Mouse (Mus musculus) spleen, adult 2 months (tissue): ENCODE data around the gene Acvr1b. TPM values are rescaled to one million over a fixed set of nuclear protein-coding genes. Genes with fewer than 3 reads are reported as not detected.
A peak's percentile ranks its signal among the peaks of the same experiment; 100 is the strongest.

ENCODE experiments used
- DNase-seq, 2 experiments: peaks; one replicate each; pipeline versions ENCODE4 v3.0.0 to v3.0.0-alpha.2; 2012 to 2021; ENCODE audit warnings: low spot score in 2 of 2, low read depth in 1 of 2
- H3K27ac ChIP-seq: fragments of 200-500 bp; 2 replicates; pipeline ENCODE4 v1.5.1; 2012; ENCODE audit warnings: low read length, inconsistent platforms; ENCODE audit not compliant: insufficient read depth
- H3K27me3 ChIP-seq: fragments of 200-500 bp; 2 replicates; pipeline ENCODE4 v1.6.1; 2012; ENCODE audit warnings: mild to moderate bottlenecking, moderate library complexity, low read length, inconsistent platforms; ENCODE audit not compliant: control insufficient read depth, insufficient read depth
- H3K36me3 ChIP-seq: fragments of 200-500 bp; 2 replicates; pipeline ENCODE4 v1.6.1; 2012; ENCODE audit warnings: mild to moderate bottlenecking, low read length, inconsistent platforms; ENCODE audit not compliant: control insufficient read depth, insufficient read depth
- H3K4me1 ChIP-seq: fragments of 200-500 bp; 2 replicates; pipeline ENCODE4 v1.6.1; 2011; ENCODE audit warnings: inconsistent platforms; ENCODE audit not compliant: control insufficient read depth, insufficient read depth, insufficient read length
- H3K4me3 ChIP-seq: fragments of 200-500 bp; 2 replicates; pipeline ENCODE4 v1.5.1; 2011; ENCODE audit warnings: mild to moderate bottlenecking, inconsistent platforms; ENCODE audit not compliant: insufficient read depth, insufficient read length; ENCODE audit errors: extremely low read depth
- CTCF ChIP-seq: fragments of 200-500 bp; IDR thresholded peaks from 2 replicates; pipeline ENCODE4 v1.5.1; 2011; ENCODE audit warnings: mild to moderate bottlenecking, inconsistent platforms; ENCODE audit not compliant: insufficient read depth, insufficient read length, insufficient replicate concordance; ENCODE audit errors: extremely low read depth
- POLR2A ChIP-seq: fragments of 200-500 bp; IDR thresholded peaks from 2 replicates; pipeline ENCODE4 v1.6.1; 2011; ENCODE audit warnings: low read depth, low read length, inconsistent platforms
- WGBS: fragments of 180-500 bp; shearing (Covaris S2); methylation state at CpG from one replicate; pipeline ENCODE4 v1.1.7; 2018; 5-methylcytosine and 5-hydroxymethylcytosine counted together
- polyA plus RNA-seq: library from polyadenylated mRNA; depleted of rRNA; stranded (reverse); fragments of >200 nt; gene quantifications from 2 replicates; pipeline ENCODE4 v1.2.3, GENCODE M21; 2012

Acvr1b gene
- polyA plus RNA-seq, 1 experiment = 17.9 TPM

- H3K27ac ChIP-seq = no peak overlapping the region
- peaks cover 7% of the 10 kb centered on the region for H3K27me3 ChIP-seq
- H3K4me3 ChIP-seq = no peak overlapping the region
These were observed 41.8 kb upstream of the Acvr1b start for GRCm38 (mm10) chr15:101132041-101132440.

GRCm38 (mm10) chr15:101132761-101133160 is 41.1 kb upstream of the Acvr1b start:
- 49% methylated on average over 6 of the region's 6 CpGs for WGBS
- H3K4me3 ChIP-seq = no peak overlapping the region
- H3K27ac ChIP-seq = peak overlapping the region; percentile 11; the same call in 1 of the 2 replicates
- H3K4me1 ChIP-seq = peaks cover 11% of the 10 kb centered on the region; the same call in 1 of the 2 replicates
- no peak for DNase-seq
- H3K36me3 ChIP-seq = no peaks in the 10 kb centered on the region
- TF ChIP-seq POLR2A = no peak
- no peak for TF ChIP-seq CTCF
- peaks cover 7% of the 10 kb centered on the region for H3K27me3 ChIP-seq

More at GRCm38 (mm10) chr15:101132041-101132440, 41.8 kb upstream of the Acvr1b start:
- TF ChIP-seq POLR2A = no peak
- TF ChIP-seq CTCF = no peak
- Histone ChIP-seq H3K4me1 (peaks cover 11% of the 10 kb centered on the region; the same call in 1 of the 2 replicates), H3K36me3 (no peaks in the 10 kb centered on the region)
- 70% methylated on average over 6 of the region's 6 CpGs for WGBS
- DNase-seq = no peak

- Histone ChIP-seq H3K27me3 (peaks cover 2% of the 10 kb centered on the region; the same call in 1 of the 2 replicates), H3K4me3 (peak overlapping the region; percentile 38; the same call in 1 of the 2 replicates), H3K27ac (peak overlapping the region; percentile 28; the same call in 1 of the 2 replicates), H3K36me3 (no peaks in the 10 kb centered on the region), H3K4me1 (peaks cover 12% of the 10 kb centered on the region; the same call in 1 of the 2 replicates)
- 40% methylated on average over 15 of the region's 15 CpGs for WGBS
- TF ChIP-seq POLR2A = no peak
- TF ChIP-seq CTCF = no peak
- no peak for DNase-seq
These were observed 39.7 kb upstream of the Acvr1b start for GRCm38 (mm10) chr15:101133993-101134704.

- WGBS = 56% methylated on average over 8 of the region's 8 CpGs
- Histone ChIP-seq H3K27ac (no peak overlapping the region; the same call in 1 of the 2 replicates), H3K27me3 (no peaks in the 10 kb centered on the region)
These were observed 38.5 kb upstream of the Acvr1b start for GRCm38 (mm10) chr15:101135405-101135804.

GRCm38 (mm10) chr15:101137455-101137854 is 36.4 kb upstream of the Acvr1b start:
- H3K4me1 ChIP-seq = peaks cover 16% of the 10 kb centered on the region; the same call in 1 of the 2 replicates
- WGBS = 93% methylated on average over 11 of the region's 11 CpGs
- H3K4me3 ChIP-seq = no peak overlapping the region

More at GRCm38 (mm10) chr15:101135405-101135804, 38.5 kb upstream of the Acvr1b start:
- TF ChIP-seq POLR2A (no peak), CTCF (no peak)
- Histone ChIP-seq H3K4me3 (no peak overlapping the region; the same call in 1 of the 2 replicates), H3K4me1 (peaks cover 16% of the 10 kb centered on the region; the same call in 1 of the 2 replicates), H3K36me3 (no peaks in the 10 kb centered on the region)
- DNase-seq = no peak

GRCm38 (mm10) chr15:101138675-101139074 is 35.2 kb upstream of the Acvr1b start:
- Histone ChIP-seq H3K4me3 (no peak overlapping the region), H3K27me3 (no peaks in the 10 kb centered on the region), H3K36me3 (no peaks in the 10 kb centered on the region), H3K27ac (no peak overlapping the region), H3K4me1 (peaks cover 13% of the 10 kb centered on the region; the same call in 1 of the 2 replicates)
- TF ChIP-seq CTCF = no peak
- TF ChIP-seq POLR2A = no peak
- DNase-seq = no peak
- WGBS = 74% methylated on average over 3 of the region's 3 CpGs

More at GRCm38 (mm10) chr15:101137455-101137854, 36.4 kb upstream of the Acvr1b start:
- TF ChIP-seq CTCF (no peak), POLR2A (no peak)
- no peaks in the 10 kb centered on the region for H3K27me3 ChIP-seq
- H3K27ac ChIP-seq = no peak overlapping the region
- no peak for DNase-seq
- H3K36me3 ChIP-seq = no peaks in the 10 kb centered on the region
